Comparison of ENCODE assay signal across 13 mouse cellular contexts in genomic region chr7:35041286-35042208, GRCm38 (mm10). TPM values are rescaled to one million over a fixed set of nuclear protein-coding genes. Genes with fewer than 3 reads are reported as not detected.
A peak's percentile ranks its signal among the peaks of the same experiment; 100 is the strongest.
DNase-seq lines count a peak whose midpoint lies in the region; ATAC-seq lines count a peak whose summit lies in the region.
"Had no signal": no experiment of that assay in that cellular context is flagged by ENCODE, and none has a peak within 500 bp of the region (broad histone marks: within the 10 kb centered on the region; RNA-seq: fewer than 3 reads in every experiment).

No protein-coding gene starts in this region.

- ATAC-seq in midbrain, embryonic 16.5 days, result no peak
- no peak for ATAC-seq in midbrain, embryonic 11.5 days (ENCODE audit: low FRiP score)
- peak; percentile 85 for ATAC-seq in granulocyte monocyte progenitor cell, adult 5-6 weeks (replicated peaks; ENCODE audit: poor library complexity, severe bottlenecking)
- ATAC-seq in megakaryocyte progenitor cell, adult 5-6 weeks (replicated peaks; ENCODE audit: poor library complexity), result peak; percentile 76
- ATAC-seq: CD4-positive, CD25-positive, alpha-beta regulatory T cell, adult 4 months had no signal

- H3K4me1 ChIP-seq in midbrain, embryonic 16.5 days (ENCODE audit: control insufficient read depth, insufficient read depth, low read length), result no peaks in the 10 kb centered on the region
- no peaks in the 10 kb centered on the region for H3K4me1 ChIP-seq in midbrain, embryonic 11.5 days (ENCODE audit: control insufficient read depth, insufficient read depth, low read length)

- no peak overlapping the region for H3K4me2 ChIP-seq in midbrain, embryonic 16.5 days (ENCODE audit: low read length)
- H3K4me2 ChIP-seq in midbrain, embryonic 11.5 days, result no peak overlapping the region
- H3K4me2 ChIP-seq: kidney, embryonic 15.5 days; lung, embryonic 14.5 days; stomach, embryonic 15.5 days had no signal

- no peaks in the 10 kb centered on the region for H3K27me3 ChIP-seq in midbrain, embryonic 16.5 days (ENCODE audit: control insufficient read depth, insufficient read depth, low read depth, low read length)
- no peaks in the 10 kb centered on the region for H3K27me3 ChIP-seq in midbrain, embryonic 11.5 days (ENCODE audit: control insufficient read depth, insufficient read depth, low read length)
- H3K27me3 ChIP-seq: kidney, embryonic 15.5 days; stomach, embryonic 15.5 days had no signal

- WGBS in midbrain, embryonic 16.5 days, result 78% methylated on average over 2 of the region's 2 CpGs
- WGBS in midbrain, embryonic 11.5 days, result 88% methylated on average over 2 of the region's 2 CpGs

- no peak overlapping the region for H3K4me3 ChIP-seq in midbrain, embryonic 16.5 days (ENCODE audit: low read depth, low read length)
- H3K4me3 ChIP-seq in midbrain, embryonic 11.5 days (ENCODE audit: low read depth, low read length), result no peak overlapping the region
- H3K4me3 ChIP-seq: kidney, embryonic 15.5 days; stomach, embryonic 15.5 days had no signal

- H3K9me3 ChIP-seq in midbrain, embryonic 16.5 days (replicated peaks; ENCODE audit: control insufficient read depth, low read length, poor library complexity, severe bottlenecking), result no peaks in the 10 kb centered on the region
- no peaks in the 10 kb centered on the region for H3K9me3 ChIP-seq in midbrain, embryonic 11.5 days (ENCODE audit: control insufficient read depth, low read length)
- H3K9me3 ChIP-seq: kidney, embryonic 15.5 days; stomach, embryonic 15.5 days had no signal

- intact Hi-C loops in heart, postnatal 10 days (cut with DNase I), result no loop called here

- H3K36me3 ChIP-seq in midbrain, embryonic 16.5 days (ENCODE audit: control insufficient read depth, insufficient read depth, low read length), result peaks cover 31% of the 10 kb centered on the region
- peaks cover 5% of the 10 kb centered on the region; the same call in 1 of the 2 replicates for H3K36me3 ChIP-seq in midbrain, embryonic 11.5 days (ENCODE audit: control insufficient read depth, insufficient read depth, low read length)

- no peak overlapping the region for H3K9ac ChIP-seq in midbrain, embryonic 16.5 days (ENCODE audit: low read depth, low read length)
- H3K9ac ChIP-seq in midbrain, embryonic 11.5 days (ENCODE audit: low read length), result no peak overlapping the region
- H3K9ac ChIP-seq: kidney, embryonic 15.5 days; lung, embryonic 14.5 days; stomach, embryonic 15.5 days had no signal

- 0 out of 2 replicates have a peak overlapping the region, but pooled peaks have one; percentile 6 for H3K27ac ChIP-seq in midbrain, embryonic 16.5 days (ENCODE audit: low read length)
- no peak overlapping the region for H3K27ac ChIP-seq in midbrain, embryonic 11.5 days (ENCODE audit: low read depth, low read length)
- H3K27ac ChIP-seq: kidney, embryonic 15.5 days; stomach, embryonic 15.5 days had no signal

- DNase-seq in heart, adult 11 months, result peak; percentile 95
- no peak for DNase-seq in heart, postnatal 10 days
- DNase-seq in midbrain, embryonic 11.5 days (ENCODE audit: low spot score, missing footprints), result no peak
- no peak for DNase-seq in testis, postnatal 14 days (ENCODE audit: low spot score)
- no peak for DNase-seq in right cerebral cortex, adult 18-20 months
- DNase-seq: lung, embryonic 14.5 days; right cerebral cortex, postnatal 14 days had no signal

RNA-seq across cellular contexts. Expression of gene Cebpg, which starts 14.8 kb away (rescaled TPM):
- 10 to 100 TPM; 19.5 to 24.1 TPM for total RNA-seq in heart, postnatal 10 days (2021)
- polyA plus RNA-seq in midbrain, embryonic 16.5 days (2015; fragmentation: Nextera tagmentation; extraction: Ambion mirVana), result 24.2 and 27.3 TPM in 2 replicates
- polyA plus RNA-seq in midbrain, embryonic 11.5 days (2014; fragmentation: Nextera tagmentation; extraction: Ambion mirVana), result 36.2 and 37.7 TPM in 2 replicates
- 21.3 TPM in 2 replicates for total RNA-seq in granulocyte monocyte progenitor cell, adult 5-6 weeks (2014; fragmentation: Nextera tagmentation)
- total RNA-seq in granulocyte monocyte progenitor cell, adult 5-6 weeks (2017), result 22.5 and 26.3 TPM in 2 replicates
- total RNA-seq in megakaryocyte progenitor cell, adult 5-6 weeks (2015), result 16.7 and 17.1 TPM in 2 replicates
- 29.8 and 34.6 TPM in 2 replicates for total RNA-seq in megakaryocyte progenitor cell, adult 5-6 weeks (2017)

Comparison
In these comparisons a context has a peak if more than half of its experiments do, and no peak if none do; other contexts are left out.
1. ATAC-seq: peak in granulocyte monocyte progenitor cell, adult 5-6 weeks (single experiment) and megakaryocyte progenitor cell, adult 5-6 weeks (single experiment); none in midbrain, embryonic 16.5 days (single experiment) and midbrain, embryonic 11.5 days (single experiment).